ENCODE assay signal across 28 mouse cellular contexts in genomic region chr11:86629941-86630340, GRCm38 (mm10). TPM values are rescaled to one million over a fixed set of nuclear protein-coding genes. Genes with fewer than 3 reads are reported as not detected.
DNase-seq lines count a peak whose midpoint lies in the region; ATAC-seq and TF ChIP-seq lines count a peak whose summit lies in the region.
"Had no signal": no experiment of that assay in that cellular context is flagged by ENCODE, and none has a peak within 500 bp of the region (broad histone marks: within the 10 kb centered on the region; RNA-seq: fewer than 3 reads in every experiment).

No protein-coding gene starts in this region.

- no peaks in the 10 kb centered on the region for H3K36me3 ChIP-seq in lung, postnatal 0 days (ENCODE audit: insufficient read depth, low read length)
- peaks cover 19% of the 10 kb centered on the region for H3K36me3 ChIP-seq in hindbrain, embryonic 13.5 days

- H3K9me3 ChIP-seq in lung, postnatal 0 days (ENCODE audit: low read length), result no peaks in the 10 kb centered on the region
- H3K9me3 ChIP-seq in hindbrain, embryonic 13.5 days, result no peaks in the 10 kb centered on the region
- H3K9me3 ChIP-seq: embryonic facial prominence, embryonic 10.5 days; embryonic facial prominence, embryonic 15.5 days; forebrain, embryonic 13.5 days; G1E; heart, embryonic 10.5 days; hindbrain, embryonic 15.5 days; limb, embryonic 13.5 days; neural tube, embryonic 15.5 days had no signal

- H3K27ac ChIP-seq in lung, postnatal 0 days (ENCODE audit: low read length), result peak overlapping the region; percentile 68; the same call in 1 of the 2 replicates
- no peak overlapping the region for H3K27ac ChIP-seq in hindbrain, embryonic 13.5 days
- H3K27ac ChIP-seq: embryonic facial prominence, embryonic 10.5 days; embryonic facial prominence, embryonic 15.5 days; forebrain, embryonic 13.5 days; heart, embryonic 10.5 days; hindbrain, embryonic 15.5 days; limb, embryonic 13.5 days; neural tube, embryonic 15.5 days had no signal

- intact Hi-C loops in heart, postnatal 36 days (cut with DNase I), result no loop called here

- no peak for TF ChIP-seq EP300 in lung, postnatal 0 days (IDR thresholded peaks at IDR 0.05)

- no peak for ATAC-seq in lung, postnatal 0 days
- no peak for ATAC-seq in hindbrain, embryonic 13.5 days (ENCODE audit: low FRiP score)
- ATAC-seq: forebrain, embryonic 13.5 days; inflammation-experienced regulatory T-cells, adult 6 months; Patski had no signal

- H3K4me1 ChIP-seq in lung, postnatal 0 days (ENCODE audit: insufficient read depth, low read depth, low read length), result no peaks in the 10 kb centered on the region
- no peaks in the 10 kb centered on the region for H3K4me1 ChIP-seq in hindbrain, embryonic 13.5 days (replicated peaks)
- H3K4me1 ChIP-seq: embryonic facial prominence, embryonic 10.5 days; embryonic facial prominence, embryonic 15.5 days; forebrain, embryonic 13.5 days; heart, embryonic 10.5 days; hindbrain, embryonic 15.5 days; limb, embryonic 13.5 days; neural tube, embryonic 15.5 days had no signal

- 72% methylated on average over 7 of the region's 7 CpGs for whole genome bisulfite sequencing in lung, postnatal 0 days
- 90% methylated on average over 7 of the region's 7 CpGs for WGBS in hindbrain, embryonic 13.5 days

- no peak overlapping the region for H3K4me3 ChIP-seq in lung, postnatal 0 days (ENCODE audit: low read depth, low read length)
- no peak overlapping the region for H3K4me3 ChIP-seq in hindbrain, embryonic 13.5 days
- H3K4me3 ChIP-seq: embryonic facial prominence, embryonic 10.5 days; embryonic facial prominence, embryonic 15.5 days; forebrain, embryonic 13.5 days; heart, embryonic 10.5 days; hindbrain, embryonic 15.5 days; limb, embryonic 13.5 days; neural tube, embryonic 15.5 days had no signal

- peak; percentile 84 for DNase-seq in heart, adult 11 months
- no peak for DNase-seq in heart, postnatal 36 days
- no peak for DNase-seq in lung, postnatal 0 days (ENCODE audit: low spot score)
- no peak for DNase-seq in lung, postnatal 4 days
- DNase-seq in adrenal gland, postnatal 36 days, result peak; percentile 69 to 75
- no peak for DNase-seq in thymus, postnatal 25 days
- DNase-seq: cerebellum, adult 8-10 months; cerebellum, postnatal 25 days; gastrocnemius, postnatal 10 days; kidney, adult 11 months; kidney, postnatal 25 days; lung, postnatal 10 days; midbrain, embryonic 14.5 days; retina, postnatal 1 day; right cerebral cortex, postnatal 14 days; thymus, adult 18-20 months; thymus, postnatal 36 days had no signal

- no peak overlapping the region for H3K9ac ChIP-seq in lung, postnatal 0 days (replicated peaks; ENCODE audit: low read depth)
- no peak overlapping the region for H3K9ac ChIP-seq in hindbrain, embryonic 13.5 days
- H3K9ac ChIP-seq: embryonic facial prominence, embryonic 15.5 days; forebrain, embryonic 13.5 days; hindbrain, embryonic 15.5 days; limb, embryonic 13.5 days; neural tube, embryonic 15.5 days had no signal

- no peaks in the 10 kb centered on the region for H3K27me3 ChIP-seq in lung, postnatal 0 days (replicated peaks; ENCODE audit: insufficient read depth, low read length)
- no peaks in the 10 kb centered on the region for H3K27me3 ChIP-seq in hindbrain, embryonic 13.5 days
- H3K27me3 ChIP-seq: embryonic facial prominence, embryonic 15.5 days; forebrain, embryonic 13.5 days; hindbrain, embryonic 15.5 days; limb, embryonic 13.5 days; neural tube, embryonic 15.5 days; Patski had no signal

- no peak overlapping the region for H3K4me2 ChIP-seq in lung, postnatal 0 days (replicated peaks; ENCODE audit: low read depth, low read length)
- no peak overlapping the region for H3K4me2 ChIP-seq in hindbrain, embryonic 13.5 days
- H3K4me2 ChIP-seq: embryonic facial prominence, embryonic 15.5 days; forebrain, embryonic 13.5 days; hindbrain, embryonic 15.5 days; limb, embryonic 13.5 days; neural tube, embryonic 15.5 days had no signal

- no peak for TF ChIP-seq CTCF in lung, postnatal 0 days (IDR thresholded peaks at IDR 0.05)

RNA-seq across cellular contexts. Expression of gene Vmp1, which starts 53.7 kb away (rescaled TPM):
- 10 to 100 TPM; 49.4 to 69.0 TPM for total RNA-seq in heart, postnatal 36 days (2021)
- polyA plus RNA-seq in lung, postnatal 0 days (2015; fragmentation: Nextera tagmentation; extraction: Ambion mirVana), result 181 and 202 TPM in 2 replicates
- 100 to 1,000 TPM in 1 of 2 experiments, 10 to 100 TPM in 1; 96.3 to 185 TPM for total RNA-seq in adrenal gland, postnatal 36 days (2021)
- polyA plus RNA-seq in hindbrain, embryonic 13.5 days (2015; fragmentation: Nextera tagmentation; extraction: Ambion mirVana), result 106 and 109 TPM in 2 replicates

RNA-seq across cellular contexts. Expression of gene Ptrh2, which starts 53.8 kb away (rescaled TPM):
- 1 to 10 TPM; 6.2 to 7.3 TPM for total RNA-seq in heart, postnatal 36 days (2021)
- 11.7 and 12.2 TPM in 2 replicates for polyA plus RNA-seq in lung, postnatal 0 days (2015; fragmentation: Nextera tagmentation; extraction: Ambion mirVana)
- 10 to 100 TPM; 14.1 to 17.4 TPM for total RNA-seq in adrenal gland, postnatal 36 days (2021)
- 32.9 and 34.3 TPM in 2 replicates for polyA plus RNA-seq in hindbrain, embryonic 13.5 days (2015; fragmentation: Nextera tagmentation; extraction: Ambion mirVana)

Comparison
In these comparisons a context has a peak if more than half of its experiments do, and no peak if none do; other contexts are left out.
1. DNase-seq: peak in heart, adult 11 months (single experiment) and adrenal gland, postnatal 36 days (2 of 2); none in heart, postnatal 36 days (0 of 2), lung, postnatal 0 days (single experiment), lung, postnatal 4 days (0 of 2) and thymus, postnatal 25 days (single experiment).